Mouse (Mus musculus) olfactory bulb, adult 2 months (tissue): ENCODE results near the gene Col23a1.

Experiments
- CTCF ChIP-seq: fragments of 200-500 bp; IDR thresholded peaks from 2 replicates; pipeline ENCODE4 v1.5.1; 2012; ENCODE audit warnings: low read depth, mild to moderate bottlenecking, low read length, moderate library complexity; ENCODE audit not compliant: insufficient read depth
- POLR2A ChIP-seq: fragments of 200-500 bp; IDR thresholded peaks from 2 replicates; pipeline ENCODE4 v1.6.1; 2012; ENCODE audit warnings: mild to moderate bottlenecking, low read depth, low read length, moderate library complexity; ENCODE audit not compliant: insufficient read depth

DNA sequence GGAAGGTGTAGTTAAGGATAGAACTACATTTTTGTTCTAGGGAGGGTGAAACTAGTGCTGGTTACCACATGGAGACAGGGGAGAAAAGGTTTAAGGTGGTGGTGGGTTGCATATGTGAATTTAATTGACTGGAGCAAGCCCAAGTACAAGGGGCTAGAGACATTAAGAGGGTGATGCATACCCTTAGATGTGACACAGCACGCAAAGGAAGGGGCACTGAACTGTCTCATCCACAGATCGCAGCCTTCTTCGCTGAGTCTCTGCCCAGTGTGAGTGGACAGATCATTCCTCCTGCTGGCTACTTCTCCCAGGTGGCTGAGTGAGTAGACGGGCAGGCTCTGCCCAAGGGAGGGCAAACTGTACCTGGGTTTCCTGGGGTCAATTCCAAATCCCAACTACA lies 303.6 kb downstream of the Col23a1 start:
- TF ChIP-seq POLR2A, result no peak
- TF ChIP-seq CTCF, result no peak
